Mouse (Mus musculus) forebrain, embryonic 16.5 days (tissue): ENCODE measurements around the gene Sprr2i. TPM values are rescaled to one million over a fixed set of nuclear protein-coding genes. Genes with fewer than 3 reads are reported as not detected.

Experiments
- ATAC-seq: fragments of 200-750 bp; cut with Nextera tagmentation; 2 replicates; pipeline ENCODE4 v1.8.0; 2017; ENCODE audit warnings: mild to moderate bottlenecking, moderate library complexity
- H3K27ac ChIP-seq: fragments of 300-500 bp; sonication (generic); 2 replicates; pipeline ENCODE4 v1.5.1; 2014; ENCODE audit warnings: low read length, control low read depth
- H3K27me3 ChIP-seq: fragments of 300-500 bp; sonication (generic); replicated peaks from 2 replicates; pipeline ENCODE4 v1.6.1; 2014; ENCODE audit warnings: low read length; ENCODE audit not compliant: control insufficient read depth, insufficient read depth
- H3K36me3 ChIP-seq: fragments of 300-500 bp; sonication (generic); 2 replicates; pipeline ENCODE4 v1.6.1; 2014; ENCODE audit not compliant: control insufficient read depth, insufficient read depth
- H3K4me1 ChIP-seq: fragments of 300-500 bp; sonication (generic); replicated peaks from 2 replicates; pipeline ENCODE4 v1.6.1; 2014; ENCODE audit warnings: low read length; ENCODE audit not compliant: control insufficient read depth, insufficient read depth
- H3K4me2 ChIP-seq: fragments of 300-500 bp; sonication (generic); 2 replicates; pipeline ENCODE4 v1.6.1; 2014; ENCODE audit warnings: mild to moderate bottlenecking, low read length, control low read depth
- H3K4me3 ChIP-seq: fragments of 300-500 bp; sonication (generic); replicated peaks from 2 replicates; pipeline ENCODE4 v1.5.1; 2014; ENCODE audit warnings: mild to moderate bottlenecking, low read length, control low read depth
- H3K9ac ChIP-seq: fragments of 300-500 bp; sonication (generic); replicated peaks from 2 replicates; pipeline ENCODE4 v1.6.1; 2014; ENCODE audit warnings: low read depth, low read length, control low read depth
- H3K9me3 ChIP-seq: fragments of 300-500 bp; sonication (generic); 2 replicates; pipeline ENCODE4 v1.6.1; 2016; ENCODE audit warnings: low read length; ENCODE audit not compliant: control insufficient read depth
- WGBS: fragments of 180-500 bp; shearing (Covaris S2); extraction: QIAGEN DNeasy Blood & Tissue Kit; methylation state at CpG from one replicate; pipeline ENCODE4 v1.1.7; 2014; 5-methylcytosine and 5-hydroxymethylcytosine counted together
- polyA plus RNA-seq: library from polyadenylated mRNA; unstranded; fragments of >200 nt; fragmentation: Nextera tagmentation; extraction: Ambion mirVana; gene quantifications from 2 replicates; pipeline ENCODE4 v1.2.1, GENCODE M21; 2015

Gene Sprr2i
- polyA plus RNA-seq, 1 experiment from 2014 or later, result not detected

GRCm38 (mm10) chr3:92440177-92440576, 32.4 kb downstream of the Sprr2i start:
- H3K4me1 ChIP-seq, result no peaks in the 10 kb centered on the region
- ATAC-seq, result no peak
- no peak overlapping the region for H3K9ac ChIP-seq
- no peak overlapping the region for H3K27ac ChIP-seq
- no peak overlapping the region for H3K4me2 ChIP-seq
- H3K9me3 ChIP-seq, result no peaks in the 10 kb centered on the region
- H3K4me3 ChIP-seq, result no peak overlapping the region
- H3K36me3 ChIP-seq, result no peaks in the 10 kb centered on the region
- no peaks in the 10 kb centered on the region for H3K27me3 ChIP-seq
- 97% methylated on average over 3 of the region's 3 CpGs for WGBS

- no peaks in the 10 kb centered on the region for H3K27me3 ChIP-seq
Measured at GRCm38 (mm10) chr3:92455151-92455550, 47.4 kb downstream of the Sprr2i start.

DNA sequence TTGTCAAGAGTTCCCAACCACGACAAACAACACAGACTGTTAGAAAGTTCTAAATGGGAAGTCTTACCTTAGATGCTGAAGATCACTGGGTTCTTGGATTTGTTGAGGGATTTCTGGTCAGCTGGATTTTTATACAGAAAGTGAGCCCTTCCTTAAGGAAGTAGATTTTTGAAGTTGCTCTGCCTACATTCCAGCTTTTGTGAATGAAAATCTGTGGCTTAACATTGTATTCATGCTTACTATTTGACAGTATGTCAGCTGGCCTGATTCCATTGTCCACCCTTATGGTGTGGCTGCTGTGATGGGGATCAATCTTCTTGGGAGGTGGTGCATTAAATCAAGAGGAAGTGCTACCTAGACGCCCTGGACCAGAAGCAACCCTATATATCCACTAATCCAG, 50.8 kb downstream of the Sprr2i start, which contains the start of gene Sprr3:
TSS of gene Sprr3 (minus strand) at position 101 of the 400 bp plus-strand sequence.
- Histone ChIP-seq H3K4me2 (no peak within 1 kb of the TSS), H3K27ac (no peak within 1 kb of the TSS), H3K4me1 (no peaks in the 10 kb centered on the region), H3K27me3 (no peaks in the 10 kb centered on the region), H3K9ac (no peak within 1 kb of the TSS), H3K4me3 (no peak within 1 kb of the TSS), H3K36me3 (no peaks in the 10 kb centered on the region), H3K9me3 (no peaks in the 10 kb centered on the region)
- ATAC-seq, result no peak
- WGBS, result 65% methylated on average over 2 of the region's 2 CpGs

More at GRCm38 (mm10) chr3:92455151-92455550, 47.4 kb downstream of the Sprr2i start:
- 90% methylated on average over 5 of the region's 5 CpGs for WGBS
- Histone ChIP-seq H3K9ac (no peak overlapping the region), H3K9me3 (no peaks in the 10 kb centered on the region), H3K4me2 (no peak overlapping the region), H3K36me3 (no peaks in the 10 kb centered on the region), H3K4me3 (no peak overlapping the region), H3K4me1 (no peaks in the 10 kb centered on the region), H3K27ac (no peak overlapping the region)
- ATAC-seq, result no peak

Other genes with a start within 250 kb of the Sprr2i start
- gene Sprr2a1, start 192.2 kb upstream of the Sprr2i start, polyA plus RNA-seq, result not detected in 2 replicates
- not detected in 2 replicates for gene Sprr2a2, start 192.1 kb upstream of the Sprr2i start, polyA plus RNA-seq
- gene Sprr2a3, start 122.6 kb upstream of the Sprr2i start, polyA plus RNA-seq, result not detected in 2 replicates
- not detected in 2 replicates for gene Sprr2b, start 91.4 kb upstream of the Sprr2i start, polyA plus RNA-seq
- not detected in 2 replicates for gene Sprr2d, start 68.9 kb upstream of the Sprr2i start, polyA plus RNA-seq
- not detected in 2 replicates for gene Sprr2e, start 55.8 kb upstream of the Sprr2i start, polyA plus RNA-seq
- gene Sprr2f, start 42.8 kb upstream of the Sprr2i start, polyA plus RNA-seq, result not detected in 2 replicates
- not detected in 2 replicates for gene Sprr2h, start 22.3 kb upstream of the Sprr2i start, polyA plus RNA-seq
- gene Sprr2j-ps, start 10.1 kb downstream of the Sprr2i start, polyA plus RNA-seq, result not detected in 2 replicates
- gene Gm9774, start 21.4 kb downstream of the Sprr2i start, polyA plus RNA-seq, result 5.5 and 9.6 TPM in 2 replicates
- gene Sprr2k, start 24.6 kb downstream of the Sprr2i start, polyA plus RNA-seq, result not detected in 2 replicates
- not detected in 2 replicates for gene Sprr1b, start 30.8 kb downstream of the Sprr2i start, polyA plus RNA-seq
- not detected in 2 replicates for gene Sprr3, start 50.7 kb downstream of the Sprr2i start, polyA plus RNA-seq
- gene Sprr1a, start 77.9 kb downstream of the Sprr2i start, polyA plus RNA-seq, result 0.32 TPM in 1 of 2 replicates, not detected in the other
- gene Sprr4, start 92.5 kb downstream of the Sprr2i start, polyA plus RNA-seq, result not detected in 2 replicates
- gene 2310046K23Rik, start 126.5 kb downstream of the Sprr2i start, polyA plus RNA-seq, result not detected in 2 replicates
- gene Ivl, start 165.7 kb downstream of the Sprr2i start, polyA plus RNA-seq, result not detected in 2 replicates
- not detected in 2 replicates for gene Smcp, start 181.0 kb downstream of the Sprr2i start, polyA plus RNA-seq
- not detected in 2 replicates for gene 2210017I01Rik, start 199.5 kb downstream of the Sprr2i start, polyA plus RNA-seq
- not detected in 2 replicates for gene Lce6a, start 213.7 kb downstream of the Sprr2i start, polyA plus RNA-seq
- not detected in 2 replicates for gene Lce1a1, start 240.3 kb downstream of the Sprr2i start, polyA plus RNA-seq
- not detected in 2 replicates for gene Lce1b, start 248.9 kb downstream of the Sprr2i start, polyA plus RNA-seq